In genomic region chr17:30214393-30214792, GRCm38 (mm10) we compare ENCODE assay signal across 19 mouse cellular contexts.
DNase-seq lines count a peak whose midpoint lies in the region; ATAC-seq lines count a peak whose summit lies in the region.
"Had no signal": no experiment of that assay in that cellular context is flagged by ENCODE, and none has a peak within 500 bp of the region (broad histone marks: within the 10 kb centered on the region; RNA-seq: fewer than 3 reads in every experiment).

No protein-coding gene starts in this region.

- H3K4me1 ChIP-seq in heart, embryonic 12.5 days (replicated peaks), result peaks cover 40% of the 10 kb centered on the region
- peaks cover 14% of the 10 kb centered on the region for H3K4me1 ChIP-seq in limb, embryonic 10.5 days
- H3K4me1 ChIP-seq: liver, embryonic 15.5 days had no signal

- no peak for ATAC-seq in heart, embryonic 12.5 days (ENCODE audit: insufficient number of reproducible peaks, low FRiP score)
- ATAC-seq in CD4-positive, CD25-positive, alpha-beta regulatory T cell, adult 4 months, result peak; percentile 83
- ATAC-seq: midbrain, embryonic 15.5 days had no signal

- H3K9ac ChIP-seq in heart, embryonic 12.5 days, result no peak overlapping the region
- H3K9ac ChIP-seq: hindbrain, embryonic 15.5 days; liver, embryonic 15.5 days; midbrain, embryonic 15.5 days; neural tube, embryonic 13.5 days had no signal

- H3K27ac ChIP-seq in heart, embryonic 12.5 days (ENCODE audit: poor library complexity, severe bottlenecking), result peak overlapping the region; percentile 6; the same call in 1 of the 2 replicates
- H3K27ac ChIP-seq in limb, embryonic 10.5 days, result no peak overlapping the region
- H3K27ac ChIP-seq: hindbrain, embryonic 15.5 days; liver, embryonic 15.5 days; midbrain, embryonic 15.5 days; neural tube, embryonic 13.5 days had no signal

- no peak for DNase-seq in heart, postnatal 25 days (ENCODE audit: low spot score)
- peak; percentile 50 for DNase-seq in induced T-regulatory cell, adult 2 months (ENCODE audit: low read depth)
- DNase-seq in left cerebral cortex, postnatal 14 days (ENCODE audit: low spot score in 2 of 2), result peak; percentile 72 to 82
- no peak for DNase-seq in limb, embryonic 10.5 days (ENCODE audit: low spot score)
- DNase-seq in adrenal gland, adult 18-20 months (ENCODE audit: low spot score in 2 of 2), result no peak
- no peak for DNase-seq in B cell, adult 2 months
- DNase-seq: cerebellum, adult 2 months; heart, adult 11 months; heart, postnatal 10 days; kidney, adult 9 months; lung, postnatal 36 days; retina, postnatal 1 day had no signal

- intact Hi-C loops in heart, postnatal 25 days (cut with DNase I), result no loop called here
- intact Hi-C loops in left cerebral cortex, postnatal 14 days (cut with DNase I), result no loop called here

- H3K36me3 ChIP-seq in heart, embryonic 12.5 days, result peaks cover 35% of the 10 kb centered on the region
- H3K36me3 ChIP-seq in limb, embryonic 10.5 days, result peaks cover 52% of the 10 kb centered on the region

- no peak overlapping the region for H3K4me2 ChIP-seq in heart, embryonic 12.5 days
- H3K4me2 ChIP-seq: hindbrain, embryonic 15.5 days; liver, embryonic 15.5 days; midbrain, embryonic 15.5 days; neural tube, embryonic 13.5 days had no signal

- no peaks in the 10 kb centered on the region for H3K9me3 ChIP-seq in heart, embryonic 12.5 days (replicated peaks)
- H3K9me3 ChIP-seq in limb, embryonic 10.5 days (replicated peaks), result no peaks in the 10 kb centered on the region
- H3K9me3 ChIP-seq: G1E; hindbrain, embryonic 15.5 days; liver, embryonic 15.5 days; midbrain, embryonic 15.5 days; neural tube, embryonic 13.5 days had no signal

- WGBS in heart, embryonic 12.5 days, result 34% methylated on average over 6 of the region's 6 CpGs
- 88% methylated on average over 6 of the region's 6 CpGs for WGBS in limb, embryonic 10.5 days

- H3K4me3 ChIP-seq in heart, embryonic 12.5 days, result no peak overlapping the region
- no peak overlapping the region for H3K4me3 ChIP-seq in limb, embryonic 10.5 days
- H3K4me3 ChIP-seq: hindbrain, embryonic 15.5 days; liver, embryonic 15.5 days; midbrain, embryonic 15.5 days; neural tube, embryonic 13.5 days had no signal

- H3K27me3 ChIP-seq in heart, embryonic 12.5 days (replicated peaks), result no peaks in the 10 kb centered on the region
- H3K27me3 ChIP-seq in limb, embryonic 10.5 days (ENCODE audit: low read depth, poor library complexity, severe bottlenecking), result no peaks in the 10 kb centered on the region
- H3K27me3 ChIP-seq: hindbrain, embryonic 15.5 days; liver, embryonic 15.5 days; midbrain, embryonic 15.5 days; neural tube, embryonic 13.5 days had no signal

Comparison
In these comparisons a context has a peak if more than half of its experiments do, and no peak if none do; other contexts are left out.
1. DNase-seq: peak in induced T-regulatory cell, adult 2 months (single experiment) and left cerebral cortex, postnatal 14 days (2 of 2); none in heart, postnatal 25 days (single experiment), limb, embryonic 10.5 days (single experiment), adrenal gland, adult 18-20 months (0 of 2) and B cell, adult 2 months (0 of 2).